Mouse (Mus musculus) liver, embryonic 15.5 days (tissue): Measurements from ENCODE around the gene Purb. TPM values are rescaled to one million over a fixed set of nuclear protein-coding genes. Genes with fewer than 3 reads are reported as not detected.
"Not testable (repeated sequence)": the region's sequence is repeated elsewhere in the genome, so short reads cannot be mapped to it uniquely, and the experiment has no call there.

ENCODE experiments used
- ATAC-seq: fragments of 200-750 bp; cut with Nextera tagmentation; 2 replicates; pipeline ENCODE4 v1.8.0; 2017; ENCODE audit warnings: moderate number of reproducible peaks, mild to moderate bottlenecking, moderate library complexity; ENCODE audit not compliant: insufficient read depth
- H3K27ac ChIP-seq: fragments of 300-500 bp; sonication (generic); replicated peaks from 2 replicates; pipeline ENCODE4 v1.5.1; 2015; ENCODE audit warnings: mild to moderate bottlenecking, inconsistent platforms
- H3K27me3 ChIP-seq: fragments of 300-500 bp; sonication (generic); 2 replicates; pipeline ENCODE4 v1.6.1; 2015; ENCODE audit warnings: mild to moderate bottlenecking, inconsistent platforms
- H3K36me3 ChIP-seq: fragments of 300-500 bp; sonication (generic); replicated peaks from 2 replicates; pipeline ENCODE4 v1.6.1; 2015; ENCODE audit warnings: moderate library complexity, mild to moderate bottlenecking, inconsistent platforms
- H3K4me1 ChIP-seq: fragments of 300-500 bp; sonication (generic); replicated peaks from 2 replicates; pipeline ENCODE4 v1.6.1; 2015; ENCODE audit warnings: inconsistent platforms
- H3K4me2 ChIP-seq: fragments of 300-500 bp; sonication (generic); 2 replicates; pipeline ENCODE4 v1.6.1; 2015; ENCODE audit warnings: moderate library complexity, mild to moderate bottlenecking, inconsistent platforms
- H3K4me3 ChIP-seq: fragments of 300-500 bp; sonication (generic); replicated peaks from 2 replicates; pipeline ENCODE4 v1.5.1; 2015; ENCODE audit warnings: mild to moderate bottlenecking, inconsistent platforms
- H3K9ac ChIP-seq: fragments of 300-500 bp; sonication (generic); 2 replicates; pipeline ENCODE4 v1.6.1; 2015; ENCODE audit warnings: moderate library complexity, mild to moderate bottlenecking, inconsistent platforms
- H3K9me3 ChIP-seq: fragments of 300-500 bp; sonication (generic); replicated peaks from 2 replicates; pipeline ENCODE4 v1.6.1; 2016; ENCODE audit warnings: inconsistent platforms
- WGBS: fragments of 180-500 bp; shearing (Covaris S2); methylation state at CpG from one replicate; pipeline ENCODE4 v1.1.7; 2015; ENCODE audit warnings: mixed read lengths; ENCODE audit not compliant: insufficient replicate concordance; 5-methylcytosine and 5-hydroxymethylcytosine counted together
- polyA plus RNA-seq: library from polyadenylated mRNA; unstranded; fragments of >200 nt; fragmentation: Nextera tagmentation; extraction: Ambion mirVana; gene quantifications from 2 replicates; pipeline ENCODE4 v1.2.1, GENCODE M21; 2015

The Purb gene
- polyA plus RNA-seq, 1 experiment from 2014 or later, result 7.6 TPM

DNA sequence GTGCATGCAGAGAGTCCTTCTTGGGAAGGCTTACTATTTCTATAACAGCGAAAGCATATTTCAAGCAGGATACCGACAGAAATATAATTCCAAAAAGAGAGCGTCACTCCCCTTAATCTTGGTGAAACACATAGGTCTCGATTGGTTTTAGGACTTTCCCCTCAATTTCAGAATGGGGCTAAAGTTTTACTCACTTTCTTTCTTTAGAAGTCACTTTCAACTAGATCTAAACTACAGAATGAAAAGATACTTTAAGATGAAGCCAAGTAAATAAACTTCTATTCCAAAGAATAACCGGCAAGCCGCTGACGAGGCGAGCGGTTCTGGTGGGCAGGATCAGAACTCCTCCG, 32.0 kb downstream of the Purb start:
- H3K27ac ChIP-seq, result peak overlapping the region; percentile 96
- peaks cover 23% of the 10 kb centered on the region for H3K36me3 ChIP-seq
- peak overlapping the region; percentile 93 for H3K9ac ChIP-seq
- H3K27me3 ChIP-seq, result 0 out of 2 replicates have a peak, but pooled peaks cover 3% of the 10 kb centered on the region
- peak overlapping the region; percentile 96 for H3K4me3 ChIP-seq
- H3K4me2 ChIP-seq, result peak overlapping the region; percentile 72
- no peaks in the 10 kb centered on the region for H3K9me3 ChIP-seq
- ATAC-seq, result no peak
- under 1% methylated on average over 10 of the region's 10 CpGs for WGBS
- peaks cover 23% of the 10 kb centered on the region for H3K4me1 ChIP-seq

DNA sequence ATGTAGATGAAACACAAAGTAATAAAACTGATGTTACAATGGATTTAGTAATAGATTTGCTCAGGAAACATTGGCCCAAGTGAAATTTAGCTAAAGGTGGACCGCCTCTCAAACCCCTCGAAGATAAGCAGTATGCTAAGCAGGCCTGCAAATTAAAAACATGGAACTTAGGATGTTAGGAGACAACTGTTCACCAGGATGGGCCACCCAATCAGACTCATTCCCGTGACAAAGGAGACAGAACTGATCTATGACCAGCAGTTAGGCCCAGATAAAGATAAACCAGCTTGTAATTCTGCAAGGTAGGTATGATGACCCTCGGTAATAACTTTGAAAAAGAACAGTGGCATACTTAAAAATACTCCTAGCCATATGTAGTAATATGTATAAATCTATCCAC, 32.6 kb downstream of the Purb start:
- 27% methylated on average over 4 of the region's 4 CpGs for WGBS
- peak overlapping the region; percentile 72 for H3K4me2 ChIP-seq

DNA sequence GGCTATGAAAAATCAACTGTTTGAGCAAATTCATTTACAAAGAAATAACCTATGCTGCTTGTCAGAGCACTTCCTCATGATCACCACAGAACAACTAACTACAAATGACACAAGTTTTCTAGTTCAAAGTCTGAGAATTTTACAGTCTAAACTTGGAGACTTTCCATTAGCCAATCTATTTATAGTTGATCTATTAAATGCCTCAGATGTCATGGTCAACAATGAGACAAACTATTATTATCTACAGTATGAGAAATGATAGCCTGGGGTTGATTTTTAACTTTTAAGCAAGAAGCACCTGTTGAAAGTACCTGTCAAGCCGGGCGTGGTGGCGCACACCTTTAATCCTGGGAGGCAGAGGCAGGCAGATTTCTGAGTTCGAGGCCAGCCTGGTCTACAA, 33.2 kb downstream of the Purb start:
- ATAC-seq, result no peak
- Histone ChIP-seq H3K4me2 (peak overlapping the region; percentile 72), H3K9me3 (no peaks in the 10 kb centered on the region), H3K9ac (no peak overlapping the region; the same call in 1 of the 2 replicates), H3K27me3 (0 out of 2 replicates have a peak, but pooled peaks cover 2% of the 10 kb centered on the region), H3K27ac (no peak overlapping the region; the same call in 1 of the 2 replicates), H3K4me1 (peaks cover 23% of the 10 kb centered on the region), H3K4me3 (peak overlapping the region; percentile 96), H3K36me3 (peaks cover 35% of the 10 kb centered on the region)
- 82% methylated on average over 4 of the region's 4 CpGs for WGBS

More for the DNA sequence above, 32.6 kb downstream of the Purb start:
- Histone ChIP-seq H3K27ac (peak overlapping the region; percentile 96), H3K27me3 (0 out of 2 replicates have a peak, but pooled peaks cover 3% of the 10 kb centered on the region), H3K36me3 (peaks cover 29% of the 10 kb centered on the region), H3K9me3 (no peaks in the 10 kb centered on the region), H3K9ac (peak overlapping the region; percentile 93), H3K4me3 (peak overlapping the region; percentile 96), H3K4me1 (peaks cover 23% of the 10 kb centered on the region)
- no peak for ATAC-seq

DNA sequence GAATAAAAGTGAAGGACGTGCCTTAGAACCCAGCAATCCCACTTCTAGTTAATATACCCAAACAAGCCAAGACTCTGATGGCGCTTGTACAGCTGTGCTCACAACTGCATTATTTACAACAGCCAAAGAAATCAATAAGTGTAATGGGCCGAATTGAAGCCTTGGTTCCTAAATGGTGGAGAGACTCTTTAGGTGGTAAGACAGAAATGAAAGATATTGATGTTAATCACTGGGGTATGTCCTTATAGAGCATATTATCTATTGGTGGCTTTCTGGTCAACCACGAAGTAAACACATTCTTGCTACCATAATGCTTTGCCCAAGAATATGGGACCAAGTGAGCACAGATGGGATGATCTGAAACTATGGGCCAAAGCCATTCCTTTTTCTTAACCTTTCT, 35.5 kb downstream of the Purb start:
- Histone ChIP-seq H3K9me3 (no peaks in the 10 kb centered on the region), H3K4me1 (peaks cover 18% of the 10 kb centered on the region), H3K27ac (no peak overlapping the region), H3K4me3 (no peak overlapping the region), H3K9ac (no peak overlapping the region), H3K4me2 (no peak overlapping the region), H3K36me3 (peaks cover 59% of the 10 kb centered on the region), H3K27me3 (no peaks in the 10 kb centered on the region)
- 83% methylated on average over 4 of the region's 4 CpGs for WGBS
- ATAC-seq, result no peak

DNA sequence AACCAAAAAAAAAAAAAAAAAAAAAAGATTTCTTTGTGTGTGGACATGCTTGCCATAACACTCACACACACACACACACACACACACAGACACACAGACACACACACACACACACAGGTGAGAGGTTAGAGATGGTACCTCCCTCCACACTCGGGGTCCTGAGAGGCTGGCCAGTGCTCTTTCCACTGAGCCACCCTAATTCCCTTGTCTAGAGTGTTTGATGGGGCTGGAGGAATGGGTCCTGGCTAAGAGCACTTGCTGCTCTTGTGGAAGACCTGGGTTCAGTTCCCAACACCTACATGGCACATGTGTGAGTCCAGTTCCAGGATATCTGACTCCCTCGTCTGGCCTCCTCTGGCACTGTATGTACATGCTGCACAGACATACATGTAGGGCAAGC, 38.0 kb downstream of the Purb start:
- Histone ChIP-seq H3K9me3 (no peaks in the 10 kb centered on the region), H3K36me3 (peaks cover 84% of the 10 kb centered on the region), H3K27ac (no peak overlapping the region), H3K9ac (no peak overlapping the region), H3K4me1 (peaks cover 8% of the 10 kb centered on the region), H3K4me3 (no peak overlapping the region), H3K4me2 (no peak overlapping the region), H3K27me3 (no peaks in the 10 kb centered on the region)
- WGBS, result 92% methylated on average over 2 of the region's 2 CpGs
- 0 out of 2 replicates have a peak, but pooled peaks have one; percentile 31 for ATAC-seq

DNA sequence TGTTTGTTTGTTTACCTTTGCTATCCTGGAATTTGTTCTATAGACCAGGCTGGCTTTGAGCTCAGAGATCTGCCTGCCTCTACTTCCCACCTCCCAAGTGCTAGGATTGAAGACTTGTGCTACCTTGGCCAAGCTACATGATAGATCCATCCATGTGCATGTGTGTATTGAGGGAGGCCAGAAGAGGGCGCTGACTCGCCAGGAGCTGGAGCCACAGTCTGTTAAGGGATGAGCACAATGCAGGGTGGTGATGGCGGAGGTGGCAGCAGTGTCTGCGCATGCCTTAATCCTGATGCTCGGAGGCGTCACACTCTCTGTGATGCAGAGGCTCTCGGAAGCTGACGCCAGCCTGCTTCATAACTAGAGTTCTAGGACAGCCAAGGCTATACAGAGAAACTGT, 39.3 kb downstream of the Purb start:
- Histone ChIP-seq H3K4me2 (no peak overlapping the region), H3K4me3 (no peak overlapping the region), H3K9ac (no peak overlapping the region), H3K9me3 (no peaks in the 10 kb centered on the region), H3K27ac (no peak overlapping the region), H3K36me3 (peaks cover 93% of the 10 kb centered on the region), H3K4me1 (no peaks in the 10 kb centered on the region; the same call in 1 of the 2 replicates), H3K27me3 (no peaks in the 10 kb centered on the region)
- ATAC-seq, result peak; percentile 52; the same call in 1 of the 2 replicates
- WGBS, result 63% methylated on average over 8 of the region's 8 CpGs

DNA sequence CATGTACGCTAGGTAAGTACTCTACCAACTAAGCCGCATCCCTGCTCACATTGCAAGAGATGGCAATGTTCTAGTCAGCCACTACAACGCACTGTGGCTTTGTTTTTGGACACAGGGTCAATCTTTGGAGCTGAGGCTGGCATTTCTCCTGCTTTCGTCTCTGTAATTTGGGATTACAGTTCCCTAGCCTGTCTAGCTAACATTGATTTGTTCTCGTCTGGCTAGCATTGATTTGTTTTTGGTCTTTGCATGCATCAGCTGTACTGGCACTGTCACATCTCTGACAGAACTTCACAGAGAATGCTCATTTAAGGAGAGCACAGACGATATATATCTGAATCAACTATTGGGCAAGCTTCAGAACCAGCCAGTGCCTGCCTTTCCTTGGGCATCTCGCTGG, 45.5 kb downstream of the Purb start:
- H3K4me1 ChIP-seq, result no peaks in the 10 kb centered on the region
- H3K36me3 ChIP-seq, result peaks cover 97% of the 10 kb centered on the region
- WGBS, result 84% methylated on average over 7 of the region's 7 CpGs
- H3K9me3 ChIP-seq, result no peaks in the 10 kb centered on the region
- no peak overlapping the region for H3K27ac ChIP-seq
- no peaks in the 10 kb centered on the region for H3K27me3 ChIP-seq
- no peak overlapping the region for H3K4me2 ChIP-seq
- no peak overlapping the region for H3K4me3 ChIP-seq
- ATAC-seq, result no peak
- no peak overlapping the region for H3K9ac ChIP-seq

DNA sequence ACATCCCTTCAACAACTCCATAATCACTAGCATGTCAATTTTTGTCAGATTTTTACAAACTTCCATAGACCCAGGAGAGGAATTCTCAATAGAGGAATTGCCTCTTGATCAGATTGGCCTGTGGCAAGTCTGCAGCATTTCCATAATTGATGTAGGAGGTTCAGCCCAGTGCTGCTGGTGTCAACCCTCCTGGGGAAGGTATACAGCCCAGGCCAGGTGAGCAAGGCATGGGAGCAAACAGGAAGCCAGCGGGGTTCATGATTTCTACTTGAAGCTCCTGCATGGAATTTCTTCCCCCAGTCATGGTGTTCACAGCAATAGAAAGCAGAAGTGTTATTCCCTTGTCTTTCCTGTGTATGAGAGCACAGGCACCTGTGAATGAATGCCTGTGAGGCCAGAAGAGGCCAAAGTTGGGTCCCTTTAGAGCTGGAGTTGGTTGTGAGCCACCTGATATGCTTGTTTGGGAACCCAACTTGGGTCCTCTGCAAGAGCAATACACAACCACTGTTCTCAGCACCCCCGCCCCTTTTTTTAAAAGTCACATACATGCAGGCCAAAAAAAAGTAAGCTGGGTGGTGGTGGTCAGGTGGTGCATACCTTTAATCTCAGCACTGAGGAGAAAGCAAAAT, 54.9 kb downstream of the Purb start:
- 71% methylated on average over 2 of the region's 2 CpGs for WGBS
- Histone ChIP-seq H3K36me3 (peaks cover 79% of the 10 kb centered on the region), H3K9ac (no peak overlapping the region), H3K4me1 (peaks cover 29% of the 10 kb centered on the region), H3K27me3 (no peaks in the 10 kb centered on the region), H3K4me3 (no peak overlapping the region), H3K27ac (peak overlapping the region; percentile 35), H3K9me3 (no peaks in the 10 kb centered on the region), H3K4me2 (no peak overlapping the region)
- ATAC-seq, result no peak

DNA sequence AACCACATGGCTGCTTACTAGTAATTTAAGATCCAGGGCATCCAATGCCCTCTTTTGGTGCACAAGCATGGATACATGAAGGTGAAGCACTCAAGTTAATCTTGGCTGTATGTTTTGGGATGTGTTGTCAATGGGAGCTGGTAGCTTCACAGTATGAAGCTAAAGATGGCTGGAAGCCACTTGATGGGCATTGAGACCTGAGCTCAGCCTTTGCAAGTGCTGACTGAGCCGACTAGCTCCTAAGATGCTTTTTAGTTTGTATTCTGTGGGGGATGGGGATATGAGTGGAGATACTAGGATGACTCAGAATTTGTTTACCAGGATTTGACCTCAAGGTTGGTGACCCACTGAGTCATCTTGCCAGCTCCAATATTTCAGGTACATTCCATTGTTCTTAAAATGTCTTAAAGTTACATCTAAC, 55.4 kb downstream of the Purb start:
- Histone ChIP-seq H3K27me3 (no peaks in the 10 kb centered on the region), H3K4me2 (no peak overlapping the region), H3K27ac (peak overlapping the region; percentile 35), H3K9ac (no peak overlapping the region), H3K4me3 (no peak overlapping the region), H3K36me3 (peaks cover 75% of the 10 kb centered on the region), H3K4me1 (peaks cover 33% of the 10 kb centered on the region), H3K9me3 (no peaks in the 10 kb centered on the region)
- 17% methylated on average over 1 of the region's 1 CpGs for WGBS
- ATAC-seq, result no peak

DNA sequence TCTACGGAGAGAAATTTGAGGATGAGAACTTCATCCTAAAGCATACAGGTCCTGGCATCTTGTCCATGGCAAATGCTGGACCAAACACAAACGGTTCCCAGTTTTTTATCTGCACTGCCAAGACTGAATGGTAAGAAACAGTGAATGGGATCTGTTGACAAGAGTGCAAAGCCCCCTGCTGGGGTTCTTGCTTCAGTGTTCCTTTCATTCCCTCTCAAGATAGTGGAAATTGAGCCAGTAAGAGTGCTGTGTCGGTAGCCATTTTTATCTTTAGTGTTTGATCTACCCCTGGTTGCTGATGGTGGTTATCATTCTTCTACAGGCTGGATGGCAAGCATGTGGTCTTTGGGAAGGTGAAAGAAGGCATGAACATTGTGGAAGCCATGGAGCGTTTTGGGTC, 56.6 kb downstream of the Purb start:
- Histone ChIP-seq H3K4me1 (peaks cover 42% of the 10 kb centered on the region), H3K27ac (peak overlapping the region; percentile 21; the same call in 1 of the 2 replicates), H3K36me3 (peaks cover 64% of the 10 kb centered on the region)
- H3K9ac ChIP-seq, H3K4me3 ChIP-seq, H3K27me3 ChIP-seq, ATAC-seq, H3K4me2 ChIP-seq, H3K9me3 ChIP-seq: not testable (repeated sequence)
- 43% methylated on average over 4 of the region's 4 CpGs for whole genome bisulfite sequencing

DNA sequence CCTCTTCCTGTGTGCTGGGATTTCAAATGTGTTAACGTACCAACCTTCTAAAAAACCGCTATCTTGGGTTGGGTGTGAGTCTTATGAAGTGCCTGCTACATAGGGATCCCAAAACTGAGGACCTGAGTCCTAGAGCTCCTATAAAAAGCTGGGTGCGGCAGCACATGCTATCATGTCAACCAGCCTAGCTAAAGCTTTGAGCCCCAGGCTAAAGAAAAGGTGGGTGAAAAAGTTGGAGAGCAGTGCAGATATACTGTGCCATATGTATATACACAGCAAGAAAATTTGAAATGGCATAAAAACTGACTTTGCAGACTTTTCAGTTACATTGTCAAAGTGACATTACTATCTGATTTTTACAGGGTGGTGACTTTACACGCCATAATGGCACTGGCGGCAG, 57.0 kb downstream of the Purb start:
- ATAC-seq, result no peak
- Histone ChIP-seq H3K4me1 (peaks cover 42% of the 10 kb centered on the region), H3K36me3 (peaks cover 64% of the 10 kb centered on the region), H3K9ac (no peak overlapping the region), H3K4me3 (no peak overlapping the region), H3K9me3 (peaks cover 4% of the 10 kb centered on the region; the same call in 1 of the 2 replicates), H3K4me2 (0 out of 2 replicates have a peak overlapping the region, but pooled peaks have one; percentile 93), H3K27me3 (no peaks in the 10 kb centered on the region), H3K27ac (no peak overlapping the region)
- WGBS, result 61% methylated on average over 5 of the region's 5 CpGs
